Mouse (Mus musculus) ES-Bruce4 (cell line): ENCODE measurements around the gene Mkrn2.

Experiments
- CTCF ChIP-seq: IDR thresholded peaks from one replicate; pipeline ENCODE4 v1.8.1; 2011; ENCODE audit warnings: low read depth, low read length
- POLR2A ChIP-seq: IDR thresholded peaks from one replicate; pipeline ENCODE4 v1.8.1; 2011; ENCODE audit warnings: low read length; ENCODE audit not compliant: insufficient read depth

- TF ChIP-seq POLR2A, result no peak
- TF ChIP-seq CTCF, result no peak
These were observed 14.3 kb downstream of the Mkrn2 start for GRCm38 (mm10) chr6:115615983-115616382.
